Mouse (Mus musculus): Measurements from ENCODE around the gene Tbc1d4.

- TF ChIP-seq TCF12 (IDR thresholded peaks at IDR 0.05; ENCODE audit: insufficient read depth, poor library complexity, severe bottlenecking) (no peak), REST (IDR thresholded peaks at IDR 0.05; ENCODE audit: insufficient read depth, insufficient read length) (no peak), POLR2A (IDR thresholded peaks at IDR 0.05; ENCODE audit: insufficient read length, low read depth) (no peak), MYOD1 (IDR thresholded peaks at IDR 0.05; ENCODE audit: control insufficient read depth in 1 of 3, insufficient read length in 2 of 3, low read depth in 2 of 3) (no peak), TCF3 (IDR thresholded peaks at IDR 0.05; ENCODE audit: insufficient read length, low read depth) (no peak)
These were observed 11.8 kb downstream of the Tbc1d4 start for GRCm38 (mm10) chr14:101597096-101597715.

Data from myocyte (in vitro differentiated cells).